Mouse (Mus musculus): ENCODE results near the gene Fbn1. TPM values are rescaled to one million over a fixed set of nuclear protein-coding genes. Genes with fewer than 3 reads are reported as not detected.

Gene Fbn1
- 100 to 1,000 TPM; 389 to 440 TPM for total RNA-seq (2021)
- long read RNA-seq, experiment 1, full-length matches to known transcripts = 8 of 66 reads
- long read RNA-seq, experiment 1, partial matches to known transcripts = 48 of 66 reads
- long read RNA-seq, experiment 1, other reads (novel, unspliced or antisense) = 10 of 66 reads
- long read RNA-seq, experiment 2, full-length matches to known transcripts = 17 of 86 reads
- long read RNA-seq, experiment 2, partial matches to known transcripts = 64 of 86 reads
- long read RNA-seq, experiment 2, other reads (novel, unspliced or antisense) = 5 of 86 reads

DNA sequence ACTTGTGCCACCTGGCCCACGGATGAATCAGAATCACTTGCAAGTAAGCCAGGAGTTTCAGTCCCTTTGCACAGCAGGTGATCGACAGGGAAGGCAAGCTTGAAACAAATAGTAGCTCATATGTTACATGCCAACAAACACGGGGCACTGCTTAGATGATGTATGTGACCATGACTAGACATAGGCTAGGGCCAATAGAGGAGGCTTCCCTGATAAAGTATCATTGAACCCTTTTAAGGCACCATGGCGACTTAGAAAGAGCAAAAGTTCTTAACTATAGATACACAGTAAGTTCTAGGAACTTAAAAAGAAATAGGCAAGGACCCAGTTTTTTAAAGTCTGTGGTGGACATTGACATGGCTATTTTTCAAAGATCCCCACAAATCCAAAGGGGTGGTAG is at the start of gene Fbn1:
TSS of gene Fbn1 (minus strand) at position 101 of the 400 bp plus-strand sequence.
- no peak for DNase-seq (ENCODE audit: low spot score in 2 of 2)

DNA sequence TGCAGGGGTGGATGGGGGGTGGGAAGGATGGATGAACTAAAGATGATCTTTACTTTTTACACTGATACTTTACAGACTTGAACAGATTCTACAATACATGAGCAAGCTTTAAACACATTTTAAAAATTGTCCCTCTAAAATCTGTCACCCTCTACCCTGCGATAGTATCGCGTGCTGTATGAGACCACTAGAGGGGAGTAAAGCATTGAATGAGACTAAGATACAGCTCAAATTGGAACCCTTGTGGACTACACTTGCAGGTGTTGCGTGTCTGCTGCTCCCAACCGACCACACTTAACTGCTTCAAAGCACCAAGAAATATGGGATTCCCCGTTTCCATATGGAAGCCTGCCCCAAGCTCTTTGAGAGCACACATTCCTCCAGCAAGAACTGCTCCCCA is 48.0 kb upstream of the Fbn1 start:
- no peak for DNase-seq (ENCODE audit: low spot score in 2 of 2)

- no peak for DNase-seq (ENCODE audit: low spot score in 2 of 2)
Observed at GRCm38 (mm10) chr2:125548806-125549578, 41.2 kb upstream of the Fbn1 start.

GRCm38 (mm10) chr2:125544986-125545385 is 37.2 kb upstream of the Fbn1 start:
- DNase-seq (ENCODE audit: low spot score in 2 of 2) = no peak

DNA sequence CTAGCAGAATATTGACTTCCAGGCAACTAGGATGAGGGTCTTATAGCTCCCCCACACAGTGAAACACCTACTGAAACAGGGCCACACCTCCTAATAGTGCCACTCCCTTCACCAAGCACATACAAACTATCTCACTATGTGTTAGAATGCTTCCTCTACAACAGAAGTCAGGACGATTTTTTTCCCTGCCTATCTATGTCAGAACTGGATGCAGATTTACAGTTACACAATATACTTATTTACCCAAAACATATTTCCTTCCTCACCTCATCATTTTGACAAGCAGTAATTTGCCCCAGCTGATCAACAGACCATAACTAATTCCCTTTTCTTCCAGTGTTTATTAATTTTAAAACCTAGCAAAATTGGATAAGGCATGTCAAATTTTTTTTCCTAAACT is 35.9 kb upstream of the Fbn1 start:
- DNase-seq (ENCODE audit: low spot score in 2 of 2) = no peak

DNA sequence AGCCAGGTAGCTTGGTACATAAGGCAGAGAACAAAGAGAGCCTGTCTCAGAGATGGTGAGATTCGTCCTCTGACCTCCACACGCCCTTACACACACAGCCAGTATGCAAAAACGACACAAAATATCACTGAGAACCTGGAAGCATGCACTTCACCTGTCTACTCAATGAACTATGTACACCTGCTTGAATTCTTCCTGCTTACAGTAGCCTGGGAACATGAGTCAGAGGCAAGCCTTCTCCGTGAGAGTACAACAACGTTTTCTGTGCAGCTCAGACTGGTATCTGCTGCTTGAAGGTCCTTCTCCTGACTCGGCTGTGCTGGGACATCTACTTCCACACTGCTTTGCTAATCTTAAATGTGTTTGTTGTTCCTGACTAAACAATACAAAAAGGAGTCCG is 33.7 kb upstream of the Fbn1 start:
- DNase-seq (ENCODE audit: low spot score in 2 of 2) = no peak

DNA sequence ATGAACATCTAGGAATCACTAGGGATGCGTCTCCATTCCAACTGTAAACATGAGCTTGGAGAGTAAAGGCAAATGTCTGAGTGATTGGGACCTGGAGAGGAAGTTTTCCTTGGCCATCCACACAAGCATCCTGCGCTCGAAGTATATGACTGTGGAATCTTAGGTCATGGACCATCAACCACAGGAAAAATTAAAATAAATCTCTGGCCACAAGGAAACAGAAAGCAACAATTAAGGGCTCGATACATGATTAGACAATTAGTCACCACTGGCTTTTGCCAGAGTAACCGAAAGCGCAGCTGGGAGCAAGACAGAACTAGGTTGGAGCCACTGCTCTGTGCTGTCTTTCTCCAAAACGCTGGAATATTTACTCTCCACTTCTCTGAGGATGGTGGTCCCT is 32.8 kb upstream of the Fbn1 start:
- DNase-seq (ENCODE audit: low spot score in 2 of 2) = no peak

- no peak for DNase-seq (ENCODE audit: low spot score in 2 of 2)
Observed at GRCm38 (mm10) chr2:125539640-125540039, 31.8 kb upstream of the Fbn1 start.

DNA sequence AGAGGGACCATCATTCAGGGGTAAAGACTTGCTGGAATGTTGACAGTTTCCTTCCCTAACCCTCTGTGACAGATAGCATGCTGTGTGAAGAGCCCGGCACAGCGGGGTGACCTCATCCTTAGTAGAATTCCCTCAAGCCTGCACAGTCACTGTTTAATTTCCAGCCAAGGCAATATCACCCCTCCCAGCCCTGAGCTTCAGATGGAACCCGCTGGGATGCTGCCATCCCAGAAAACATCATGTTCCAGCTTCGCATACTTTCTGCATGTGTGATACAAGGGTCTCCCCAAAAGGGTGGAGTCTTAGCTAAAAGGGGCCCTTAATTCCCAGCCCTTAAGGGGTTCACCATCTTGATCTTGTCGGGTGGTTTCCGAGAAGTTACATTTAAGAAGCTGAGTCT is 22.9 kb upstream of the Fbn1 start:
- peak in 1 of 2 experiments; percentile 46 for DNase-seq (ENCODE audit: low spot score in 2 of 2)

- DNase-seq (ENCODE audit: low spot score in 2 of 2) = no peak
Observed at GRCm38 (mm10) chr2:125526566-125526965, 18.8 kb upstream of the Fbn1 start.

DNA sequence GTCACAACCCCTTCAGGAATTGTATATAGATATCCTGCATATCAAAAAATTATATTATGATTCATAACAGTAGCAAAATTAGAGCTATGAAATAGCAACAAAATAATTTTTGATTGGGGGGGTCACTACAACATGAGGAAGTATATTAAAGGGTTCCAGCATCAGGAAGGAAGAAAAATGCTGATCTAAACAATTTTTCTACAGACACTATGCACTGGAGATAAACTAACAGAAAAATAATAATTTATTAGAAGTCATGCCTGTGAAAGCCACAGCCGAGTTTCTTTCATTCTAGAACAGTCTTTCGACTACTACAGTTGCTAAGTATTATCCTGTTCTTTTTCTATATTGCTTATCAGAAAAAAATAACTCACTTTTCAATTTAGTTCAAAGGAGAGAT is 17.7 kb upstream of the Fbn1 start:
- no peak for DNase-seq (ENCODE audit: low spot score in 2 of 2)

DNA sequence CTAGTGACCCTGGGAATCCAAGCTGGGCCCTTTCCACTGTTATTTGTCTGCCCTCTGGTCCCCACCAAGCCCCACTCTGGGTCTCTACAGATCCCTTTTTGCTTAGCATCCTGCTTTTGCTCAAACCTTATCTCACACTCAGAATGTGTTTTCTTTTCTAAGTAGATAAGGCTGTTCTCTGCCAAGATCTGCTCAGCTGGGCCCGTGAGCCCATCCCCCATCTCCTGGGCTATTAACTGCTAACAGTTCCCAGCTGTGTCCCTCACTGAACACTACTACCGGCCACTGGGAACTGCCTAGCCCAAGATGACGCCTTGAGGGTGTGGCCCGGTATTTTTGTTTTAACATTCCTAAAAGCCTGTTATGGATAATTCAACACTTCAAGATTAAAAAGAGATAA is 8.8 kb upstream of the Fbn1 start:
- DNase-seq (ENCODE audit: low spot score in 2 of 2) = peak in 1 of 2 experiments; percentile 57

DNA sequence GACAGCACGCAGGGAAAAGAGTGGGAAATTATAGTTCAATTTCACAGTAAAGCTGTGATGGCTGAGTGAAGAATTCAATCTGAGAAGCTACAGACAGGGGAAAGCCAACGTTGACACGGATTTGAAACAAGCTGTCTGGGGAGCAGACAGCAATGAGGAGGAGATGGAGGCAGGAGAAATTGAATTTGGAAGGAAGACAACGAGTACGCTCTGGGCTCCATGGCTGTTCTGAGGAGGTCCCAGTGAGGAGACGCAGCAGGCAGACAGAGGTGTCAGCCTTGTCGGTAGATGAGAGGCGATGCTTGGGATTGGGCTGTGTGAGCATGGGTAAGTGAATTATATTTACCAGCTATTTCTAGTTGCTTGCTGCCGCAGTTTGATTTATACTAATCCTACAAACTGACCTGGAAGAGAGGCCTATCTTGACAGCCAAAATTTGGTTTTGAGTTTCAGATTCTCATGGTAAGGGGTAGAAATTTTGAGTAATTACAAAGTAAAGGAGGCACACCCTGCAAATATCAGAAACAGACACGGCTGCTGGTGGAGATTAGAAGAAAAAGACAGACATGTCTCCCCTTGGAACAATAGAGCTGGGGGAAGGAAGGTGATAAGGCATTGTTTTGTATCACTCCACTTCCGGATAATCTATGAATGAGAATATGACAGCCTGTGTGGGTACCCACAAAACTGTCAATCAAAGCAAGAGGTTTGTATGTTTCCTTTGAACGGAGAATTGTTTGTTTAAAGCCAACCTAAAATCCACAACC is 7.7 kb upstream of the Fbn1 start:
- no peak for DNase-seq (ENCODE audit: low spot score in 2 of 2)

GRCm38 (mm10) chr2:125514391-125514790 is 6.6 kb upstream of the Fbn1 start:
- DNase-seq (ENCODE audit: low spot score in 2 of 2) = no peak

DNA sequence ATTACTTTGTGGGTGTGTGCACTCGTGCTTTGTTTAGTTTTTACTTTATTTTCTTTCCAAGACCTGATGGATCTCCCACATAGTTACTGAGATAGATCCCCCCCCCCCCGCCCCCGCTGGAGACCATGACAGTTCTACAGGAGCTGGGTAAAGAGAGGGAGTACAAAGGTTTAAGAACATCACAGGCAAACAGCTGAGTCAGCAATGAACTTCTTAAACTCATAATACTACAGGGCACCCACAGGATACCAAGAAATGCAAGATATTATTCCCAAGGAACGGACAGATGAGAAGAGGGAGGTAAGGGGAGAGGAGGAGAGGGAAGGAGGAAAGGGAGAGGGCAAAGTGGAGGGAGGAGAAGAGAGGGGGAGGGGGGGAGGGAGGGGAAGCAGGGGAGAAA is 4.8 kb upstream of the Fbn1 start:
- DNase-seq (ENCODE audit: low spot score in 2 of 2) = no peak

DNA sequence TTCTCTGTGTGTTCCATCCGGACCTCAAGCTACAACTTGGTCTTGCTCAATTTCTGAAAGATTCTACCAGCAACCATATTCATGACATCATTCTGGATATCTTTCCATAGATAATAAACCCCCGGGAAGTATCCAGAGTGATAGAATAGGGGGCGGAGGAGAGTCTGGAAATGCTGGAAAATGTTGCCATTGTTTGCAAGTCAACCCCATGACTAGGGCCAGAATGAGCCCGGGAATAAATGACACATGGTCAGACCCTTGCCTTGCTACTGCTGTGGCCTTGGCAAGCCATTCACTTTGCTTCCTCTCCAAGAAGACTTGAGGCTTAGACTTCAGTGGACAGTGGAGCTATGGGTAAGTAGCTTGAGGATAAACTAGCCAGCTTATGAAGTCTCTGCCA is 4.1 kb upstream of the Fbn1 start:
- no peak for DNase-seq (ENCODE audit: low spot score in 2 of 2)

GRCm38 (mm10) chr2:125510752-125511151 is 3.0 kb upstream of the Fbn1 start:
- peak in 1 of 2 experiments; percentile 25 for DNase-seq (ENCODE audit: low spot score in 2 of 2)

- DNase-seq (ENCODE audit: low spot score in 2 of 2) = no peak
Observed at GRCm38 (mm10) chr2:125508381-125508780, 588 bp upstream of the Fbn1 start.

DNA sequence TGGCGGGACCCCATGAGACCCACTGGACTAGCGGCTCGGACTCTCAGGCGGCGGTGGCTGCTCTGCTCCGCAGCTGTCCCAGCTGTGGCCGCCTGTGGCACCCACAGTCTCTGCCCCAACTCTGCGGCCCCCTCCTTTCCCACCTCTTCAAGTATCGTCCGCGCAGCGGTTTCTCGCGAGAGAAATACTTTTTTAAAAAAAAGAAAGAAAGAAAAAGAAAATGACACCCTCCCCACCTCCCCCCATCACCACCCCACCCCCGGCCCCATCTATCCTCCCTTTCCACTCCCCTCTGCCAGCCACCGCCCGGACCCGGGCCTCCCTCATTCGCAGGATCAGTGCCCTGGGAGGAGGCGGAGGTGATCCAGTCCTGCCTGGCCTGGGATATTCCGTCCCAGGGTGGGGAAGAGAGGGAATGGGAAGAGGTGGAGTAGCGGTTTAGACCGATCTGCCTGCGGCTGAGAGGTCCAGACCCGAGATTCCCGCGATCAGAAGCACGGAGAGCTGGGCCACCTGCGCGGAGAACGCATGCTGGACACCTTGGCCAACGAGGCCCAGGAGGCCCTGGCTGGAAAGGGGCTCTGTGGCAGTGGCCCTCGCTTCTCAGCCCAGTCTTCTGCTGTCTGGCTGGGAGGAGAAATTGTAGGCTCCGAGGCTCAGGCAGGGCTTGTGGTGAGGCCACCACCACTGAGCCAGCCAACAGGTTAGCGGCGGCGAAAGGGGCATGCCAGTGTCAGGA is 1.3 kb downstream of the Fbn1 start:
- DNase-seq (ENCODE audit: low spot score in 2 of 2) = peak in 1 of 2 experiments; percentile 74

DNA sequence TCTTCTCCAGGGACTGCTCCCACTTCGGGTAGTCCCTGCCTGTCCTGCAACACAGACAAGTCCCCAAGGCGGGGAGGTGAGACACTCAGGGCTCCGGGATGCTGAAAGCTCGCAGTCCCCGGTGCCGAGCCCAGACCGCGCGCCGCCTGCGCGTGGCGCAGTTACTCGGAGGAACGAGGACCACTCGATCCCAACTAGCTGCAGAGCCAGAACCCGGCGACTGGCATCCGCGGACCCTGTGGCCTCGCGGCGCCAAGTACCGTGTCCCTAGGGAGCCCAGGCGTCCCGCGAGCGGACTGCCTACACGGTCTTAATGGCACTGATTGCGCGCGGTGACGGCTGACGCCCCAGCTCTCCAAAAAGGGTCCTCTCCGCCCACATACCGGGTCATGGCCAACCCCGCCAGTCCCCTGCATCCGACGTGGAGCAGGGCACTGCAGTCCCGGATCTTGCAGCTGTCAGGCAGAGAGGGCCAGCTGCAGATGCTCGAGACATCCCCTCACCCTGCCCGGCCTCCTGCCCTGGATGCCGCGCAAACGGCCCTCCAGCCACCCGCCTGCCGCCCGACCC is 2.0 kb downstream of the Fbn1 start:
- peak; percentile 51 to 84 for DNase-seq (ENCODE audit: low spot score in 2 of 2)

Data from gastrocnemius, postnatal 4 days (tissue).